Mouse (Mus musculus): ENCODE data around the gene Mthfsl. TPM values are rescaled to one million over a fixed set of nuclear protein-coding genes. Genes with fewer than 3 reads are reported as not detected.

Gene Mthfsl
- polyA plus RNA-seq, 1 experiment from 2014 or later, result 42.9 TPM

Other genes with a start within 250 kb of the Mthfsl start
- 82.4 and 89.0 TPM in 2 replicates for gene Syncrip, start 237.7 kb downstream of the Mthfsl start, polyA plus RNA-seq (2015; fragmentation: Nextera tagmentation; extraction: Ambion mirVana)
- 11.2 and 12.5 TPM in 2 replicates for gene Zfp949, start 172.3 kb downstream of the Mthfsl start, polyA plus RNA-seq (2015; fragmentation: Nextera tagmentation; extraction: Ambion mirVana)
- 0.26 TPM in 1 of 2 replicates, not detected in the other for gene Trim43a, start 139.4 kb downstream of the Mthfsl start, polyA plus RNA-seq (2015; fragmentation: Nextera tagmentation; extraction: Ambion mirVana)
- gene Bcl2a1d, start 11.6 kb upstream of the Mthfsl start, polyA plus RNA-seq (2015; fragmentation: Nextera tagmentation; extraction: Ambion mirVana), result 2.1 and 3.2 TPM in 2 replicates
- gene Trim43c, start 118.9 kb upstream of the Mthfsl start, polyA plus RNA-seq (2015; fragmentation: Nextera tagmentation; extraction: Ambion mirVana), result 0.10 TPM in 1 of 2 replicates, not detected in the other
- 3.5 and 3.8 TPM in 2 replicates for gene Bcl2a1a, start 236.6 kb upstream of the Mthfsl start, polyA plus RNA-seq (2015; fragmentation: Nextera tagmentation; extraction: Ambion mirVana)